Mouse (Mus musculus): ENCODE data around the gene Ggt6. TPM values are rescaled to one million over a fixed set of nuclear protein-coding genes. Genes with fewer than 3 reads are reported as not detected.

The Ggt6 gene
- polyA plus RNA-seq, 1 experiment from 2014 or later, result 0.10 TPM

DNA sequence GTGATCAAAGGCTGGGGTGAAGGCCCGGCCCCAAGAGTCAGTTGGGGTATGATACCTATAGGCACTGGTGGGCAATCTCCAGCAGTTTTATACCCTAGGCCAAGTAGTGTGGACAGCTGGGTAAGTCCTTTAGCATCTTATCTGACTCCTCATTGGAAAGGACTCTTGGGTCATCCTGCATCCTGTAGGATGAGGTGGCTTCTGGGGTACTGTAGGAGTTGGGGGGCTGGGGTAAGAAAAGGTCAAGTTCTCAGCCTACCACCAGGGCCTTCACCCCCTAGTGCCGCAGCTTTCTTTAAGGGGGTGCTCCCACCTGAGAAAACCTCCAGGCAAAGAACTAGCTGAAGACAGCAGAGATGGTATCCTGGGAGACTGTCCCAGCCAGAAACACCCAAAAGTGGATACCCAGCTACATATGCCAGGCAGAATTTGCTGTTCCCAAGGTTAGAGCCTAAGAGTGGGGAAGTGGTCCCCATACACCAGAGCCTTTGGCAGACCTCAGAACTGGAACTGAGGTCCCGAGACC lies 16.9 kb downstream of the Ggt6 start:
- peaks cover 29% of the 10 kb centered on the region for H3K4me1 ChIP-seq
- no peak for DNase-seq (ENCODE audit: low spot score)
- 84% methylated on average over 3 of the region's 3 CpGs for WGBS
- H3K27ac ChIP-seq (replicated peaks), result no peak overlapping the region
- peaks cover 68% of the 10 kb centered on the region for H3K36me3 ChIP-seq (replicated peaks)
- no peaks in the 10 kb centered on the region for H3K27me3 ChIP-seq (replicated peaks; ENCODE audit: low read depth, poor library complexity, severe bottlenecking)
- H3K4me3 ChIP-seq, result no peak overlapping the region
- no peaks in the 10 kb centered on the region for H3K9me3 ChIP-seq

DNA sequence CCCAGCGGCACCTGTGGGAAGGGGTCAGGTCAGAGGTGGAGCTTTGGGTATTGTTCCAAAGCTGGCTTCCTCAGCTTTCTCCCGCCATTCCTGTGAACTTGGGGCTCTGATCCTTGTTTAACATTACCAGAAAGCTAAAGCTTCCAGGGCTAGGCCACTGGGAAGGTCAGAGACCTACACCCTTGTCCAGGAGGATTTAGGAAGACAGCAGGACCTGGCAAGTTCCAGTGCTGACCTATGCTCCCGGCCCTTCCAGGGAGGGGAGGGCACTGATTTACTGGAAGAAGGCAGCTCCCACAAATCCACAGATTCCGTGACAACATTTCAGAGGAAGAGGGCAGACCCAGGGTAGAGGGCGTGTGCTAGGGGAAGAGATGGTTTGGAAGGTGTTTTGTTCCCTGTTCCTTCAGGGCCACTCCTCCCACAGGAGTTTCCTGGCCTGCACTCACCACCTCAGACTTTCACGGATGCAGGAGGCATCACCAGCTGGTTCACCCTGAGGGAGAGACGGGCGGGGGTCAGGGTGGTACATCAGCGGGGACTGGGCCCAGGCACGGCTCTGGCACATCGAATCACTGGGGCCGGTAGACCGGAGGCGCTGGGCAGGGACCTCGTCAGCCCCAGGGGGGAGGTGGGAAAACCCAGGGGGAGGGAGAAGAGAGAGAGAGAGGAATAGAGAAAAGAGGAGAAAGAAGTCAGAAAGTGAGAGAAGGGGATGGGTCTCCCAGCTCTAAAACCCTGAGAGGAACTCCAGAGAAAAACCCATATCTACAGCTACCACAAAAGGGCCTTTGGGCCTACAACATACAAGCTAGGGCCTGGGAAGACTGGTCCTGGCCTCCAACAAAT lies 18.0 kb downstream of the Ggt6 start:
- Histone ChIP-seq H3K27me3 (replicated peaks; ENCODE audit: low read depth, poor library complexity, severe bottlenecking) (no peaks in the 10 kb centered on the region), H3K4me1 (peaks cover 40% of the 10 kb centered on the region), H3K27ac (replicated peaks) (no peak overlapping the region; the same call in 1 of the 2 replicates), H3K4me3 (no peak overlapping the region), H3K36me3 (replicated peaks) (peaks cover 56% of the 10 kb centered on the region), H3K9me3 (no peaks in the 10 kb centered on the region)
- DNase-seq (ENCODE audit: low spot score), result no peak
- 58% methylated on average over 15 of the region's 15 CpGs for WGBS

DNA sequence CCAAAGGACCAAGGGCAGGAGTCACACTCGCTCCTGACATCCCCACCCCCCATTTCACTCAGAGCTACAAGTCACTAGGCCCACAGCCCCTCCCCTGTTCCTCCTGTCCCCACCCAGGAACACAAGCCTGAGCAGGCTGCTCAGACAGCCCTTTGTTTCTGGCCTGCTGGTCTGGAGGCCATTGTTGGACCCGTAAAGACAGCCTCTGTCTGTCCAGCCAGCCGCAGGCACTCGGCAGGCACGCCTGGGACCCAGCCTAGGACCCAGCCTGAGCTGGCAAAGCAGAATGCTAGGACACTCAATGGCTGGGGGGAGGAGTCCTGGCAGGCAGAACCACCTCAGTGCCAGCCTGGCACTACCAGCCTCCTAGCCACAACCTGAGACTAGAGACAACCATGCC lies 20.4 kb downstream of the Ggt6 start:
- Histone ChIP-seq H3K27me3 (replicated peaks; ENCODE audit: low read depth, poor library complexity, severe bottlenecking) (no peaks in the 10 kb centered on the region), H3K27ac (replicated peaks) (peak overlapping the region; percentile 84), H3K4me3 (no peak overlapping the region), H3K36me3 (replicated peaks) (peaks cover 33% of the 10 kb centered on the region), H3K9me3 (no peaks in the 10 kb centered on the region), H3K4me1 (peaks cover 46% of the 10 kb centered on the region)
- DNase-seq (ENCODE audit: low spot score), result no peak
- 35% methylated on average over 5 of the region's 5 CpGs for WGBS

- H3K27ac ChIP-seq (replicated peaks), result peak overlapping the region; percentile 52
- H3K36me3 ChIP-seq (replicated peaks), result peaks cover 9% of the 10 kb centered on the region
- no peaks in the 10 kb centered on the region for H3K27me3 ChIP-seq (replicated peaks; ENCODE audit: low read depth, poor library complexity, severe bottlenecking)
- H3K4me3 ChIP-seq, result no peak overlapping the region
- WGBS, result 53% methylated on average over 12 of the region's 12 CpGs
- no peak for DNase-seq (ENCODE audit: low spot score)
- H3K4me1 ChIP-seq, result peaks cover 57% of the 10 kb centered on the region
- H3K9me3 ChIP-seq, result no peaks in the 10 kb centered on the region
These were observed 22.7 kb downstream of the Ggt6 start for GRCm38 (mm10) chr11:72457995-72458496.

GRCm38 (mm10) chr11:72458502-72458901 lies 23.2 kb downstream of the Ggt6 start:
- WGBS, result 79% methylated on average over 3 of the region's 3 CpGs
- no peak for DNase-seq (ENCODE audit: low spot score)
- H3K27ac ChIP-seq (replicated peaks), result peak overlapping the region; percentile 52
- H3K4me3 ChIP-seq, result no peak overlapping the region
- peaks cover 53% of the 10 kb centered on the region for H3K4me1 ChIP-seq
- no peaks in the 10 kb centered on the region for H3K27me3 ChIP-seq (replicated peaks; ENCODE audit: low read depth, poor library complexity, severe bottlenecking)
- peaks cover 5% of the 10 kb centered on the region; the same call in 1 of the 2 replicates for H3K36me3 ChIP-seq (replicated peaks)
- H3K9me3 ChIP-seq, result no peaks in the 10 kb centered on the region

GRCm38 (mm10) chr11:72461500-72461981 lies 26.2 kb downstream of the Ggt6 start:
- WGBS, result 51% methylated on average over 5 of the region's 5 CpGs
- Histone ChIP-seq H3K9me3 (no peaks in the 10 kb centered on the region), H3K27ac (replicated peaks) (no peak overlapping the region), H3K4me1 (peaks cover 56% of the 10 kb centered on the region), H3K36me3 (replicated peaks) (no peaks in the 10 kb centered on the region), H3K27me3 (replicated peaks; ENCODE audit: low read depth, poor library complexity, severe bottlenecking) (no peaks in the 10 kb centered on the region), H3K4me3 (no peak overlapping the region)
- no peak for DNase-seq (ENCODE audit: low spot score)

- Histone ChIP-seq H3K27ac (replicated peaks) (no peak overlapping the region), H3K4me1 (peaks cover 66% of the 10 kb centered on the region), H3K27me3 (replicated peaks; ENCODE audit: low read depth, poor library complexity, severe bottlenecking) (no peaks in the 10 kb centered on the region), H3K36me3 (replicated peaks) (no peaks in the 10 kb centered on the region), H3K4me3 (no peak overlapping the region), H3K9me3 (no peaks in the 10 kb centered on the region)
- DNase-seq (ENCODE audit: low spot score), result no peak
- 71% methylated on average over 3 of the region's 3 CpGs for WGBS
These were observed 29.5 kb downstream of the Ggt6 start for GRCm38 (mm10) chr11:72464821-72465220.

DNA sequence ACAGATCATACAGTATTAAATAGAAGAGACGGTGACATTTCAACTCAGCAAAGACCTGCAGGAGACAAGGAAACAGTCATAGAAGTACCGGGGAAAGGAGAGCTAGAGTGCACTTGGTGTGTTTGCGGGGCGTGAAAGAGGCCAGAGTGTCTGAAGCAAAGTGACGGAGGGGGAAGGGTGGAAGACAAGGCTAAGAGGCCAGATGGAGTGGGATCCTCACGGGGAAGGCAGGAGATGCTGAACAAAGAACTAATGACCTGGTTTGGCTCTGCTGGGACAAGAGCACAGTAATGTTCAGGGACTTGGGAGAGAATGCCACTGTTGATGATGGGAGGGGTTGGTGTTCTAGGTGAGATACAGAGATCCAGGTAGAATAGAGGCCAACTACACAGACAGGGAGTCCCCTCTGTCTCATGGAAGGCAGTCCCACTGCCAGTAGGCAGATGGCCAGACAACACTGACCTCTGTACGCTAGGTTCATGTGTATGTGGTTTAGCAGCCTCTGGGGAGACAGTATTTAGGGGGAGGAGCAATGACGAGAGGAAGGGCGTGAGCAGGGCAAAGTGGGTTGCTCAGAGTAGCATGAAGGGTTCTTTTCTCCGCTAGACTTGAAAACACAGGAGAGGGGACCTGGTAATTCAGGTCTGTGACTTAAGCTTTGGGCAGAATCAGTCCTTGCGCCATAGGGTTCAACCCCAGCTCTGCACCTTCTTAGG lies 30.8 kb downstream of the Ggt6 start:
- H3K4me3 ChIP-seq, result no peak overlapping the region
- 60% methylated on average over 11 of the region's 11 CpGs for WGBS
- no peak for DNase-seq (ENCODE audit: low spot score)
- H3K27me3 ChIP-seq (replicated peaks; ENCODE audit: low read depth, poor library complexity, severe bottlenecking), result no peaks in the 10 kb centered on the region
- H3K36me3 ChIP-seq (replicated peaks), result no peaks in the 10 kb centered on the region
- H3K9me3 ChIP-seq, result no peaks in the 10 kb centered on the region
- H3K4me1 ChIP-seq, result peaks cover 72% of the 10 kb centered on the region
- H3K27ac ChIP-seq (replicated peaks), result peak overlapping the region; percentile 67

- peak overlapping the region; percentile 67 for H3K27ac ChIP-seq (replicated peaks)
- WGBS, result 45% methylated on average over 11 of the region's 11 CpGs
These were observed 31.6 kb downstream of the Ggt6 start for GRCm38 (mm10) chr11:72466694-72467507.

DNA sequence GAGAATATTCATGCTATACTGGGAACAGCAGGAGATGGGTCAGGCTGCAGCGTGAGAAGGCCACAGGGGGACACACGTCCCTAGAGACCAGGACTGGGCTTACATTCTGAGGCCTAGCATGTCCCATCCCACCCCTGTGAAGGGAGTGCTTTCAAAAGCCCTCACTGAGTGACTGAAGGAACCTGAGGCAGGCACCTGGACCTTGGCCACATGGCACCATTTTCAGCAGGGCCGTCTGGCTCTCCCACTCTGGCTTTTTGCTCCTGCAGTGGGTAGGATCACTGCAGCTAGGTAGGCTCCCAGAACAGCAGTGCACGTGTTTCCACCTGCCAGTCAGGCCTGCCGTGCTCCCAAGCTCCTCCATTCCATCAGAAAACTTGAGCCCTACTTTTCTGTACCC lies 33.2 kb downstream of the Ggt6 start:
- no peak for DNase-seq (ENCODE audit: low spot score)
- 79% methylated on average over 5 of the region's 5 CpGs for WGBS
- Histone ChIP-seq H3K36me3 (replicated peaks) (no peaks in the 10 kb centered on the region), H3K4me1 (peaks cover 70% of the 10 kb centered on the region), H3K9me3 (no peaks in the 10 kb centered on the region), H3K4me3 (no peak overlapping the region), H3K27ac (replicated peaks) (peak overlapping the region; percentile 70), H3K27me3 (replicated peaks; ENCODE audit: low read depth, poor library complexity, severe bottlenecking) (no peaks in the 10 kb centered on the region)

More at GRCm38 (mm10) chr11:72466694-72467507, 31.6 kb downstream of the Ggt6 start:
- Histone ChIP-seq H3K9me3 (no peaks in the 10 kb centered on the region), H3K36me3 (replicated peaks) (no peaks in the 10 kb centered on the region), H3K4me3 (no peak overlapping the region), H3K27me3 (replicated peaks; ENCODE audit: low read depth, poor library complexity, severe bottlenecking) (no peaks in the 10 kb centered on the region), H3K4me1 (peaks cover 67% of the 10 kb centered on the region)
- peak; percentile 44 for DNase-seq (ENCODE audit: low spot score)

- peak; percentile 45 for DNase-seq (ENCODE audit: low spot score)
- no peaks in the 10 kb centered on the region for H3K27me3 ChIP-seq (replicated peaks; ENCODE audit: low read depth, poor library complexity, severe bottlenecking)
- H3K4me3 ChIP-seq, result no peak overlapping the region
- 32% methylated on average over 5 of the region's 5 CpGs for WGBS
- H3K27ac ChIP-seq (replicated peaks), result peak overlapping the region; percentile 70; the same call in 1 of the 2 replicates
- peaks cover 75% of the 10 kb centered on the region for H3K4me1 ChIP-seq
- no peaks in the 10 kb centered on the region for H3K9me3 ChIP-seq
- H3K36me3 ChIP-seq (replicated peaks), result no peaks in the 10 kb centered on the region
These were observed 33.9 kb downstream of the Ggt6 start for GRCm38 (mm10) chr11:72469217-72469616.

GRCm38 (mm10) chr11:72470004-72470403 lies 34.7 kb downstream of the Ggt6 start:
- peak overlapping the region; percentile 44 for H3K27ac ChIP-seq (replicated peaks)
- WGBS, result 75% methylated on average over 4 of the region's 4 CpGs
- peaks cover 75% of the 10 kb centered on the region for H3K4me1 ChIP-seq
- H3K36me3 ChIP-seq (replicated peaks), result no peaks in the 10 kb centered on the region
- H3K27me3 ChIP-seq (replicated peaks; ENCODE audit: low read depth, poor library complexity, severe bottlenecking), result no peaks in the 10 kb centered on the region
- H3K4me3 ChIP-seq, result no peak overlapping the region
- H3K9me3 ChIP-seq, result no peaks in the 10 kb centered on the region
- no peak for DNase-seq (ENCODE audit: low spot score)
